Mouse (Mus musculus): Measurements from ENCODE around the gene Snrpb.

DNA sequence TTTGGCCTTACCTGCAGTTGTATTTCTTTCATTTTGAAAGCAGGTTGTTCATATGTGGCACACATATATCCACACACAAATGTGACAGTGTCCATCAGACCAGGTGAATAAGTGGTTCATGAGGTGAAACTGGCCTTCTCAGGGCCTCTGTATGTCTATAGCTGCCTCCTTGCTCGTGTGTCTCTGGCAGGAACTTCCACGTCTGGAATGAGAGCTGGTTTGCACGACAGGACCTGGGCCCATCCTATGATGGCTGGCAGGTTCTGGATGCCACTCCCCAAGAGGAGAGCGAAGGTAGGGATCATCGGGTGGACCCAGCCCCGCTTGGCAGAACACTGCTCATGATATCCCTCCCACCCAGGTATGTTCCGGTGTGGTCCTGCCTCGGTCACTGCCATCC is 36.2 kb downstream of the Snrpb start:
- TF ChIP-seq POLR2A (IDR thresholded peaks at IDR 0.05; ENCODE audit: borderline replicate concordance, control insufficient read depth, low read depth, low read length) (no peak), CTCF (IDR thresholded peaks at IDR 0.05; ENCODE audit: control insufficient read depth, insufficient read depth, low read length) (no peak)

Measured in bone marrow, adult 2 months (tissue).